23 mouse cellular contexts compared by ENCODE assay signal in the genomic region with DNA sequence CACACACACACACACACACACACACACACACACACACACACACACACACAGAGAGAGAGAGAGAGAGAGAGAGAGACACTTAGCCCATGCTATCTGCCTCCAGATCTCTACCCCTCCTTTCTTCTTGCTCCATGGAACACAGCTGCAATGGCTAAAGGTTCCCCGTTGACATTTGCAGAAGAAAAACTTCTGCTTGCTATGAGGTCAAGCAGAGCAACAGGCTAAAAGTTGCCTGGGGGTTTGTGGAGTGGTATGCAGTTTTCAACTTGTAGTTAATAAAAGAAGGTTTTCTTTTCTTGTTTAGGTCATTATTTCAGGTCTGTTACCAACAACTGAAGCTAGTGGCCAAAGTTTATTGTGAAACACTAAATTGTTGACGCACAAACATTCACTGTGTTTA. TPM values are rescaled to one million over a fixed set of nuclear protein-coding genes. Genes with fewer than 3 reads are reported as not detected.
A peak's percentile ranks its signal among the peaks of the same experiment; 100 is the strongest.
DNase-seq lines count a peak whose midpoint lies in the region; ATAC-seq and TF ChIP-seq lines count a peak whose summit lies in the region.
"Had no signal": no experiment of that assay in that cellular context is flagged by ENCODE, and none has a peak within 500 bp of the region (broad histone marks: within the 10 kb centered on the region; RNA-seq: fewer than 3 reads in every experiment).

No protein-coding gene starts in this region.

- peak; percentile 23 for DNase-seq in embryonic facial prominence, embryonic 11.5 days (ENCODE audit: low spot score)
- DNase-seq in embryonic facial prominence, embryonic 10.5 days (ENCODE audit: low spot score) = no peak
- DNase-seq in liver, adult 2 months (ENCODE audit: extremely low read depth, low read depth, low spot score) = peak; percentile 55
- no peak for DNase-seq in liver
- DNase-seq in kidney, postnatal 0 days (ENCODE audit: low spot score) = peak; percentile 84
- no peak for DNase-seq in cerebellum, adult 2 months
- DNase-seq: cerebellum, adult 11 months; cerebellum, postnatal 10 days; gastrocnemius, postnatal 25 days; heart, postnatal 4 days; liver, embryonic 13.5 days; lung, postnatal 4 days had no signal

- no peaks in the 10 kb centered on the region for H3K36me3 ChIP-seq in embryonic facial prominence, embryonic 11.5 days (replicated peaks; ENCODE audit: control insufficient read depth, insufficient read depth, low read depth, low read length)
- H3K36me3 ChIP-seq in embryonic facial prominence, embryonic 10.5 days (replicated peaks) = no peaks in the 10 kb centered on the region
- no peaks in the 10 kb centered on the region for H3K36me3 ChIP-seq in liver, adult 2 months (ENCODE audit: control insufficient read depth, insufficient read depth, low read length)
- H3K36me3 ChIP-seq in kidney, postnatal 0 days (ENCODE audit: insufficient read depth, low read length) = no peaks in the 10 kb centered on the region
- H3K36me3 ChIP-seq in hindbrain, embryonic 13.5 days = no peaks in the 10 kb centered on the region
- H3K36me3 ChIP-seq: embryonic facial prominence, embryonic 13.5 days; forebrain, embryonic 12.5 days; heart, embryonic 15.5 days; hindbrain, embryonic 15.5 days; liver, embryonic 13.5 days; lung, embryonic 15.5 days; midbrain, embryonic 10.5 days had no signal

- H3K9me3 ChIP-seq in embryonic facial prominence, embryonic 11.5 days (replicated peaks; ENCODE audit: control insufficient read depth, low read length) = no peaks in the 10 kb centered on the region
- no peaks in the 10 kb centered on the region for H3K9me3 ChIP-seq in embryonic facial prominence, embryonic 10.5 days
- no peaks in the 10 kb centered on the region for H3K9me3 ChIP-seq in kidney, postnatal 0 days (replicated peaks; ENCODE audit: low read length)
- H3K9me3 ChIP-seq in hindbrain, embryonic 13.5 days = no peaks in the 10 kb centered on the region
- H3K9me3 ChIP-seq: embryonic facial prominence, embryonic 13.5 days; forebrain, embryonic 12.5 days; heart, embryonic 15.5 days; hindbrain, embryonic 15.5 days; liver, embryonic 13.5 days; lung, embryonic 15.5 days; midbrain, embryonic 10.5 days had no signal

- no peaks in the 10 kb centered on the region for H3K27me3 ChIP-seq in embryonic facial prominence, embryonic 11.5 days (ENCODE audit: control insufficient read depth, insufficient read depth, low read length)
- no peaks in the 10 kb centered on the region for H3K27me3 ChIP-seq in embryonic facial prominence, embryonic 10.5 days (replicated peaks; ENCODE audit: low read depth, poor library complexity, severe bottlenecking)
- no peaks in the 10 kb centered on the region; the same call in 1 of the 2 replicates for H3K27me3 ChIP-seq in liver, adult 2 months (ENCODE audit: control insufficient read depth, insufficient read depth, low read length)
- H3K27me3 ChIP-seq in kidney, postnatal 0 days (ENCODE audit: insufficient read depth, low read length) = no peaks in the 10 kb centered on the region
- H3K27me3 ChIP-seq in cerebellum, adult 2 months (ENCODE audit: control insufficient read depth, insufficient read depth, low read length) = no peaks in the 10 kb centered on the region
- H3K27me3 ChIP-seq in hindbrain, embryonic 13.5 days = no peaks in the 10 kb centered on the region
- H3K27me3 ChIP-seq: embryonic facial prominence, embryonic 13.5 days; forebrain, embryonic 12.5 days; heart, embryonic 15.5 days; hindbrain, embryonic 15.5 days; lung, embryonic 15.5 days had no signal

- no peak overlapping the region for H3K27ac ChIP-seq in embryonic facial prominence, embryonic 11.5 days (replicated peaks; ENCODE audit: low read depth, low read length)
- H3K27ac ChIP-seq in embryonic facial prominence, embryonic 10.5 days (replicated peaks) = no peak overlapping the region
- no peak overlapping the region for H3K27ac ChIP-seq in liver, adult 2 months (replicated peaks; ENCODE audit: insufficient read depth, low read depth, low read length)
- H3K27ac ChIP-seq in kidney, postnatal 0 days = peak overlapping the region; percentile 31; the same call in 1 of the 2 replicates
- H3K27ac ChIP-seq in cerebellum, adult 2 months (ENCODE audit: insufficient read depth, low read length) = no peak overlapping the region
- no peak overlapping the region for H3K27ac ChIP-seq in hindbrain, embryonic 13.5 days
- H3K27ac ChIP-seq: embryonic facial prominence, embryonic 13.5 days; forebrain, embryonic 12.5 days; heart, embryonic 15.5 days; hindbrain, embryonic 15.5 days; layer of hippocampus, adult 2 months; liver, embryonic 13.5 days; lung, embryonic 15.5 days; midbrain, embryonic 10.5 days had no signal

- no peak overlapping the region for H3K4me2 ChIP-seq in embryonic facial prominence, embryonic 11.5 days (ENCODE audit: low read depth, low read length)
- no peak overlapping the region for H3K4me2 ChIP-seq in kidney, postnatal 0 days (ENCODE audit: low read length)
- no peak overlapping the region for H3K4me2 ChIP-seq in hindbrain, embryonic 13.5 days
- H3K4me2 ChIP-seq: embryonic facial prominence, embryonic 13.5 days; forebrain, embryonic 12.5 days; heart, embryonic 15.5 days; hindbrain, embryonic 15.5 days; liver, embryonic 13.5 days; lung, embryonic 15.5 days had no signal

- H3K4me1 ChIP-seq in embryonic facial prominence, embryonic 11.5 days (ENCODE audit: control insufficient read depth, insufficient read depth, low read length) = no peaks in the 10 kb centered on the region; the same call in 1 of the 2 replicates
- peaks cover 47% of the 10 kb centered on the region for H3K4me1 ChIP-seq in embryonic facial prominence, embryonic 10.5 days
- H3K4me1 ChIP-seq in liver, adult 2 months (ENCODE audit: control insufficient read depth, insufficient read depth, low read length) = no peaks in the 10 kb centered on the region
- H3K4me1 ChIP-seq in kidney, postnatal 0 days (replicated peaks; ENCODE audit: insufficient read depth, low read length) = 0 out of 2 replicates have a peak, but pooled peaks cover 8% of the 10 kb centered on the region
- H3K4me1 ChIP-seq in cerebellum, adult 2 months (ENCODE audit: control insufficient read depth, insufficient read depth, low read length) = no peaks in the 10 kb centered on the region
- 0 out of 2 replicates have a peak, but pooled peaks cover 3% of the 10 kb centered on the region for H3K4me1 ChIP-seq in hindbrain, embryonic 13.5 days (replicated peaks)
- H3K4me1 ChIP-seq: forebrain, embryonic 12.5 days; hindbrain, embryonic 15.5 days; liver, embryonic 13.5 days; lung, embryonic 15.5 days had no signal

- 44% methylated on average over 2 of the region's 2 CpGs for WGBS in embryonic facial prominence, embryonic 11.5 days
- WGBS in embryonic facial prominence, embryonic 10.5 days = 54% methylated on average over 2 of the region's 2 CpGs
- 34% methylated on average over 2 of the region's 2 CpGs for WGBS in liver, adult 2 months
- WGBS in kidney, postnatal 0 days = 28% methylated on average over 2 of the region's 2 CpGs
- WGBS in cerebellum, adult 2 months = 68% methylated on average over 2 of the region's 2 CpGs
- WGBS in hindbrain, embryonic 13.5 days = 71% methylated on average over 2 of the region's 2 CpGs

- TF ChIP-seq POLR2A in liver, adult 2 months (IDR thresholded peaks at IDR 0.05; ENCODE audit: extremely low read depth, insufficient read depth, low read length) = no peak
- no peak for TF ChIP-seq POLR2A in cerebellum, adult 2 months (IDR thresholded peaks at IDR 0.05; ENCODE audit: borderline replicate concordance, insufficient read depth, low read length)

- no peak overlapping the region for H3K4me3 ChIP-seq in embryonic facial prominence, embryonic 11.5 days (ENCODE audit: low read depth, low read length)
- no peak overlapping the region for H3K4me3 ChIP-seq in embryonic facial prominence, embryonic 10.5 days
- no peak overlapping the region for H3K4me3 ChIP-seq in liver, adult 2 months (ENCODE audit: insufficient read depth, low read depth, low read length)
- H3K4me3 ChIP-seq in kidney, postnatal 0 days (replicated peaks; ENCODE audit: low read depth, low read length) = no peak overlapping the region
- H3K4me3 ChIP-seq in cerebellum, adult 2 months (replicated peaks; ENCODE audit: insufficient read depth, low read depth, low read length) = no peak overlapping the region
- no peak overlapping the region for H3K4me3 ChIP-seq in hindbrain, embryonic 13.5 days
- H3K4me3 ChIP-seq: embryonic facial prominence, embryonic 13.5 days; erythroblast, embryonic 14.5 days; forebrain, embryonic 12.5 days; heart, embryonic 15.5 days; hindbrain, embryonic 15.5 days; layer of hippocampus, adult 2 months; liver, embryonic 13.5 days; lung, embryonic 15.5 days; midbrain, embryonic 10.5 days had no signal

- H3K79me2 ChIP-seq in liver, adult 2 months (ENCODE audit: control insufficient read depth, insufficient read depth, low read length) = no peaks in the 10 kb centered on the region

- H3K9ac ChIP-seq in embryonic facial prominence, embryonic 11.5 days (replicated peaks; ENCODE audit: low read length) = no peak overlapping the region
- H3K9ac ChIP-seq in liver, adult 2 months (ENCODE audit: low read depth, low read length) = no peak overlapping the region
- H3K9ac ChIP-seq in kidney, postnatal 0 days (ENCODE audit: low read depth, low read length) = no peak overlapping the region
- H3K9ac ChIP-seq in hindbrain, embryonic 13.5 days = no peak overlapping the region
- H3K9ac ChIP-seq: embryonic facial prominence, embryonic 13.5 days; forebrain, embryonic 12.5 days; heart, embryonic 15.5 days; hindbrain, embryonic 15.5 days; liver, embryonic 13.5 days; lung, embryonic 15.5 days had no signal

- no peak for ATAC-seq in embryonic facial prominence, embryonic 11.5 days (replicated peaks; ENCODE audit: insufficient number of reproducible peaks, low FRiP score, low TSS enrichment, low read depth)
- peak; percentile 16; the same call in 1 of the 2 replicates for ATAC-seq in kidney, postnatal 0 days (replicated peaks; ENCODE audit: low FRiP score, low read depth)
- peak; percentile 45 for ATAC-seq in megakaryocyte, adult 5-6 weeks (ENCODE audit: poor library complexity, severe bottlenecking)
- ATAC-seq in hindbrain, embryonic 13.5 days (ENCODE audit: low FRiP score) = no peak
- ATAC-seq: midbrain, embryonic 16.5 days had no signal

- TF ChIP-seq CTCF in liver, adult 2 months (IDR thresholded peaks at IDR 0.05; ENCODE audit: low read depth, low read length) = no peak
- TF ChIP-seq CTCF in kidney, postnatal 0 days (IDR thresholded peaks at IDR 0.05; ENCODE audit: low read depth) = no peak
- TF ChIP-seq CTCF in cerebellum, adult 2 months (IDR thresholded peaks at IDR 0.05; ENCODE audit: borderline replicate concordance, insufficient read depth, low read depth, low read length) = no peak

RNA-seq across cellular contexts. Expression of a gene that starts 11.6 kb away (rescaled TPM):
- polyA plus RNA-seq in embryonic facial prominence, embryonic 11.5 days (2014; fragmentation: Nextera tagmentation; extraction: Ambion mirVana) = 2.0 and 2.5 TPM in 2 replicates
- polyA plus RNA-seq in embryonic facial prominence, embryonic 10.5 days (2016; fragmentation: Nextera tagmentation; extraction: Ambion mirVana) = 1.0 and 1.5 TPM in 2 replicates
- total RNA-seq in liver, adult 2 months (2014; rRNA removed) = 0.55 and 0.67 TPM in 2 replicates
- 0.25 and 0.57 TPM in 2 replicates for polyA plus RNA-seq in liver, adult 2 months (2012; rRNA removed)
- polyA plus RNA-seq in kidney, postnatal 0 days (2015; fragmentation: Nextera tagmentation; extraction: Ambion mirVana) = 12.7 and 16.3 TPM in 2 replicates
- total RNA-seq in megakaryocyte, adult 5-6 weeks (2015) = 68.0 and 76.8 TPM in 2 replicates
- 32.6 and 46.5 TPM in 2 replicates for total RNA-seq in megakaryocyte, adult 5-6 weeks (2017)
- polyA plus RNA-seq in cerebellum, adult 2 months (2012; rRNA removed) = 19.0 and 21.1 TPM in 2 replicates
- 4.3 and 4.9 TPM in 2 replicates for polyA plus RNA-seq in hindbrain, embryonic 13.5 days (2015; fragmentation: Nextera tagmentation; extraction: Ambion mirVana)

Comparison
In these comparisons a context has a peak if more than half of its experiments do, and no peak if none do; other contexts are left out.
1. DNase-seq: peak in embryonic facial prominence, embryonic 11.5 days (single experiment), liver, adult 2 months (single experiment) and kidney, postnatal 0 days (single experiment); none in embryonic facial prominence, embryonic 10.5 days (single experiment), liver (single experiment) and cerebellum, adult 2 months (0 of 2).
2. ATAC-seq: peak in kidney, postnatal 0 days (single experiment) and megakaryocyte, adult 5-6 weeks (single experiment); none in embryonic facial prominence, embryonic 11.5 days (single experiment) and hindbrain, embryonic 13.5 days (single experiment).